ENCODE assay signal across 8 mouse cellular contexts in genomic region chr9:108478638-108479156, GRCm38 (mm10). TPM values are rescaled to one million over a fixed set of nuclear protein-coding genes. Genes with fewer than 3 reads are reported as not detected.
A peak's percentile ranks its signal among the peaks of the same experiment; 100 is the strongest.
DNase-seq lines count a peak whose midpoint lies in the region; ATAC-seq and TF ChIP-seq lines count a peak whose summit lies in the region.

No protein-coding gene starts in this region.

- H3K4me3 ChIP-seq in thymus, adult 2 months (ENCODE audit: control insufficient read depth, insufficient read depth, low read length), result peak overlapping the region; percentile 48
- peak overlapping the region; percentile 68 for H3K4me3 ChIP-seq in embryonic facial prominence, embryonic 13.5 days
- H3K4me3 ChIP-seq in heart, embryonic 13.5 days, result peak overlapping the region; percentile 64
- peak overlapping the region; percentile 43 for H3K4me3 ChIP-seq in kidney, embryonic 15.5 days (replicated peaks)
- peak overlapping the region; percentile 54 for H3K4me3 ChIP-seq in stomach, embryonic 15.5 days (replicated peaks)

- H3K4me2 ChIP-seq in embryonic facial prominence, embryonic 13.5 days, result peak overlapping the region; percentile 95
- H3K4me2 ChIP-seq in heart, embryonic 13.5 days, result peak overlapping the region; percentile 97
- H3K4me2 ChIP-seq in kidney, embryonic 15.5 days, result peak overlapping the region; percentile 69
- peak overlapping the region; percentile 83 for H3K4me2 ChIP-seq in stomach, embryonic 15.5 days

- H3K9ac ChIP-seq in embryonic facial prominence, embryonic 13.5 days, result peak overlapping the region; percentile 75
- peak overlapping the region; percentile 83 for H3K9ac ChIP-seq in heart, embryonic 13.5 days
- peak overlapping the region; percentile 30; the same call in 1 of the 2 replicates for H3K9ac ChIP-seq in kidney, embryonic 15.5 days
- H3K9ac ChIP-seq in stomach, embryonic 15.5 days, result no peak overlapping the region

- H3K4me1 ChIP-seq in thymus, adult 2 months (replicated peaks; ENCODE audit: control insufficient read depth, insufficient read depth, low read length), result peaks cover 11% of the 10 kb centered on the region
- H3K4me1 ChIP-seq in embryonic facial prominence, embryonic 13.5 days, result peaks cover 26% of the 10 kb centered on the region
- peaks cover 35% of the 10 kb centered on the region for H3K4me1 ChIP-seq in heart, embryonic 13.5 days
- H3K4me1 ChIP-seq in kidney, embryonic 15.5 days, result peaks cover 29% of the 10 kb centered on the region
- peaks cover 21% of the 10 kb centered on the region for H3K4me1 ChIP-seq in stomach, embryonic 15.5 days

- peak; percentile 18 for DNase-seq in thymus, adult 2 months
- no peak for DNase-seq in thymus, postnatal 36 days
- DNase-seq in lung, postnatal 25 days (ENCODE audit: low spot score), result peak; percentile 84
- DNase-seq in B cell, adult 2 months, result no peak

- no peaks in the 10 kb centered on the region for H3K9me3 ChIP-seq in embryonic facial prominence, embryonic 13.5 days
- no peaks in the 10 kb centered on the region for H3K9me3 ChIP-seq in heart, embryonic 13.5 days
- no peaks in the 10 kb centered on the region for H3K9me3 ChIP-seq in kidney, embryonic 15.5 days (replicated peaks)
- H3K9me3 ChIP-seq in stomach, embryonic 15.5 days, result no peaks in the 10 kb centered on the region

- ATAC-seq in embryonic facial prominence, embryonic 13.5 days (ENCODE audit: insufficient number of reproducible peaks, insufficient read depth, low FRiP score, low TSS enrichment, low read depth), result peak; percentile 71; the same call in 1 of the 2 replicates
- 0 out of 2 replicates have a peak, but pooled peaks have one; percentile 49 for ATAC-seq in heart, embryonic 13.5 days (ENCODE audit: extremely low read depth, insufficient number of reproducible peaks, low FRiP score, low TSS enrichment)
- peak; percentile 83 for ATAC-seq in kidney, embryonic 15.5 days (replicated peaks; ENCODE audit: low FRiP score)
- peak; percentile 79 for ATAC-seq in stomach, embryonic 15.5 days (ENCODE audit: insufficient read depth, low FRiP score, low read depth)

- 5% methylated on average over 20 of the region's 20 CpGs for WGBS in thymus, adult 2 months
- 1% methylated on average over 20 of the region's 20 CpGs for WGBS in embryonic facial prominence, embryonic 13.5 days
- WGBS in heart, embryonic 13.5 days, result under 1% methylated on average over 20 of the region's 20 CpGs
- whole genome bisulfite sequencing in kidney, embryonic 15.5 days, result under 1% methylated on average over 20 of the region's 20 CpGs
- under 1% methylated on average over 20 of the region's 20 CpGs for WGBS in stomach, embryonic 15.5 days

- TF ChIP-seq POLR2A in thymus, adult 2 months (IDR thresholded peaks at IDR 0.05; ENCODE audit: control insufficient read depth, extremely low read depth, insufficient read depth, low read length, poor library complexity), result no peak

- no peaks in the 10 kb centered on the region for H3K36me3 ChIP-seq in thymus, adult 2 months (ENCODE audit: control insufficient read depth, insufficient read depth, low read length)
- peaks cover 32% of the 10 kb centered on the region for H3K36me3 ChIP-seq in embryonic facial prominence, embryonic 13.5 days
- peaks cover 30% of the 10 kb centered on the region for H3K36me3 ChIP-seq in heart, embryonic 13.5 days
- peaks cover 30% of the 10 kb centered on the region for H3K36me3 ChIP-seq in kidney, embryonic 15.5 days
- H3K36me3 ChIP-seq in stomach, embryonic 15.5 days, result peaks cover 22% of the 10 kb centered on the region; the same call in 1 of the 2 replicates

- no peak for TF ChIP-seq CTCF in thymus, adult 2 months (IDR thresholded peaks at IDR 0.05; ENCODE audit: borderline replicate concordance, control insufficient read depth, extremely low read depth, insufficient read depth, low read length, poor library complexity)

- no peaks in the 10 kb centered on the region for H3K27me3 ChIP-seq in thymus, adult 2 months (ENCODE audit: control insufficient read depth, insufficient read depth, low read length)
- H3K27me3 ChIP-seq in embryonic facial prominence, embryonic 13.5 days, result no peaks in the 10 kb centered on the region
- no peaks in the 10 kb centered on the region for H3K27me3 ChIP-seq in heart, embryonic 13.5 days (replicated peaks)
- H3K27me3 ChIP-seq in kidney, embryonic 15.5 days, result no peaks in the 10 kb centered on the region
- no peaks in the 10 kb centered on the region for H3K27me3 ChIP-seq in stomach, embryonic 15.5 days (replicated peaks)

- no peak overlapping the region for H3K27ac ChIP-seq in thymus, adult 2 months (ENCODE audit: control insufficient read depth, insufficient read depth, low read length)
- H3K27ac ChIP-seq in embryonic facial prominence, embryonic 13.5 days, result peak overlapping the region; percentile 90
- H3K27ac ChIP-seq in heart, embryonic 13.5 days (replicated peaks), result peak overlapping the region; percentile 92
- H3K27ac ChIP-seq in kidney, embryonic 15.5 days, result peak overlapping the region; percentile 93
- H3K27ac ChIP-seq in stomach, embryonic 15.5 days, result peak overlapping the region; percentile 92

RNA-seq across cellular contexts. Expression of gene Lamb2, which starts 0.8 kb away (rescaled TPM):
- polyA plus RNA-seq in thymus, adult 2 months (2012; rRNA removed), result 16.1 and 33.7 TPM in 2 replicates
- 51.1 and 63.2 TPM in 2 replicates for polyA plus RNA-seq in embryonic facial prominence, embryonic 13.5 days (2015; fragmentation: Nextera tagmentation; extraction: Ambion mirVana)
- polyA plus RNA-seq in heart, embryonic 13.5 days (2015; fragmentation: Nextera tagmentation; extraction: Ambion mirVana), result 45.3 and 49.0 TPM in 2 replicates
- 48.8 and 56.6 TPM in 2 replicates for polyA plus RNA-seq in kidney, embryonic 15.5 days (2015; fragmentation: Nextera tagmentation; extraction: Ambion mirVana)
- polyA plus RNA-seq in stomach, embryonic 15.5 days (2015; fragmentation: Nextera tagmentation; extraction: Ambion mirVana), result 40.5 and 46.6 TPM in 2 replicates

RNA-seq across cellular contexts. Expression of gene Usp19, which starts 11.7 kb away (rescaled TPM):
- 318 and 335 TPM in 2 replicates for polyA plus RNA-seq in thymus, adult 2 months (2012; rRNA removed)
- 75.9 and 77.2 TPM in 2 replicates for polyA plus RNA-seq in embryonic facial prominence, embryonic 13.5 days (2015; fragmentation: Nextera tagmentation; extraction: Ambion mirVana)
- 51.4 and 55.9 TPM in 2 replicates for polyA plus RNA-seq in heart, embryonic 13.5 days (2015; fragmentation: Nextera tagmentation; extraction: Ambion mirVana)
- 69.3 and 78.8 TPM in 2 replicates for polyA plus RNA-seq in kidney, embryonic 15.5 days (2015; fragmentation: Nextera tagmentation; extraction: Ambion mirVana)
- polyA plus RNA-seq in stomach, embryonic 15.5 days (2015; fragmentation: Nextera tagmentation; extraction: Ambion mirVana), result 58.8 and 61.5 TPM in 2 replicates

RNA-seq across cellular contexts. Expression of gene Klhdc8b, which starts 17.3 kb away (rescaled TPM):
- 16.9 and 21.0 TPM in 2 replicates for polyA plus RNA-seq in thymus, adult 2 months (2012; rRNA removed)
- 36.5 and 42.8 TPM in 2 replicates for polyA plus RNA-seq in embryonic facial prominence, embryonic 13.5 days (2015; fragmentation: Nextera tagmentation; extraction: Ambion mirVana)
- polyA plus RNA-seq in heart, embryonic 13.5 days (2015; fragmentation: Nextera tagmentation; extraction: Ambion mirVana), result 90.6 and 106 TPM in 2 replicates
- 31.0 and 37.8 TPM in 2 replicates for polyA plus RNA-seq in kidney, embryonic 15.5 days (2015; fragmentation: Nextera tagmentation; extraction: Ambion mirVana)
- polyA plus RNA-seq in stomach, embryonic 15.5 days (2015; fragmentation: Nextera tagmentation; extraction: Ambion mirVana), result 65.5 and 67.3 TPM in 2 replicates

RNA-seq across cellular contexts. Expression of gene Ccdc71, which starts 18.4 kb away (rescaled TPM):
- 39.6 and 40.2 TPM in 2 replicates for polyA plus RNA-seq in thymus, adult 2 months (2012; rRNA removed)
- 60.4 and 64.3 TPM in 2 replicates for polyA plus RNA-seq in embryonic facial prominence, embryonic 13.5 days (2015; fragmentation: Nextera tagmentation; extraction: Ambion mirVana)
- polyA plus RNA-seq in heart, embryonic 13.5 days (2015; fragmentation: Nextera tagmentation; extraction: Ambion mirVana), result 36.3 and 42.7 TPM in 2 replicates
- 61.6 and 62.9 TPM in 2 replicates for polyA plus RNA-seq in kidney, embryonic 15.5 days (2015; fragmentation: Nextera tagmentation; extraction: Ambion mirVana)
- 47.7 and 52.5 TPM in 2 replicates for polyA plus RNA-seq in stomach, embryonic 15.5 days (2015; fragmentation: Nextera tagmentation; extraction: Ambion mirVana)

RNA-seq across cellular contexts. Expression of gene Qars, which starts 28.8 kb away (rescaled TPM):
- 376 and 382 TPM in 2 replicates for polyA plus RNA-seq in thymus, adult 2 months (2012; rRNA removed)
- polyA plus RNA-seq in embryonic facial prominence, embryonic 13.5 days (2015; fragmentation: Nextera tagmentation; extraction: Ambion mirVana), result 116 and 124 TPM in 2 replicates
- 62.2 and 69.0 TPM in 2 replicates for polyA plus RNA-seq in heart, embryonic 13.5 days (2015; fragmentation: Nextera tagmentation; extraction: Ambion mirVana)
- 105 and 111 TPM in 2 replicates for polyA plus RNA-seq in kidney, embryonic 15.5 days (2015; fragmentation: Nextera tagmentation; extraction: Ambion mirVana)
- 99.0 and 102 TPM in 2 replicates for polyA plus RNA-seq in stomach, embryonic 15.5 days (2015; fragmentation: Nextera tagmentation; extraction: Ambion mirVana)

Comparison
In these comparisons a context has a peak if more than half of its experiments do, and no peak if none do; other contexts are left out.
1. DNase-seq: peak in thymus, adult 2 months (single experiment) and lung, postnatal 25 days (single experiment); none in thymus, postnatal 36 days (0 of 2) and B cell, adult 2 months (0 of 2).
2. Peak in every context shown above with its lines, with median percentiles within 50 percentile points of each other: H3K4me3 ChIP-seq, ATAC-seq and H3K4me2 ChIP-seq.